ENCODE assay signal across 24 mouse cellular contexts in genomic region chr10:21015196-21015595, GRCm38 (mm10).
DNase-seq lines count a peak whose midpoint lies in the region; ATAC-seq lines count a peak whose summit lies in the region.
"Had no signal": no experiment of that assay in that cellular context is flagged by ENCODE, and none has a peak within 500 bp of the region (broad histone marks: within the 10 kb centered on the region; RNA-seq: fewer than 3 reads in every experiment).

No protein-coding gene starts in this region.

- DNase-seq in 416B (ENCODE audit: low read depth) (peak; percentile 72), adipocyte (ENCODE audit: low spot score) (peak; percentile 9)
- peak; percentile 21 for DNase-seq in fat pad, adult 2 months (ENCODE audit: extremely low read depth, low read depth, low spot score)
- no peak for DNase-seq in adrenal gland, postnatal 10 days
- no peak for DNase-seq in frontal cortex, adult 2 months (ENCODE audit: extremely low spot score in 1 of 2, low spot score in 1 of 2)
- DNase-seq in kidney, postnatal 36 days = no peak
- DNase-seq in c-Kit-positive CD71-positive TER-119-positive erythroid progenitor cells, embryonic 14.5 days (ENCODE audit: low spot score) = no peak
- DNase-seq: adrenal gland, adult 2 months; adrenal gland, postnatal 14 days; adrenal gland, postnatal 36 days; B cell, adult 2 months; cerebellum, adult 11 months; cerebellum, adult 18-20 months; cerebellum, adult 8-10 months; cerebellum, adult 9-11 months; cerebellum, postnatal 14 days; cerebellum, postnatal 36 days; forebrain, postnatal 0 days had no signal

- ATAC-seq in megakaryocyte, adult 5-6 weeks (ENCODE audit: poor library complexity, severe bottlenecking) = peak; percentile 70
- ATAC-seq: activated CD4-positive, CD25-positive, alpha-beta regulatory T cell, adult 4 months; CD4-positive, CD25-positive, alpha-beta regulatory T cell, adult 4 months; forebrain, embryonic 13.5 days; forebrain, embryonic 15.5 days; forebrain, postnatal 0 days; Patski had no signal

Comparison
In these comparisons a context has a peak if more than half of its experiments do, and no peak if none do; other contexts are left out.
1. DNase-seq: peak in 416B (single experiment), adipocyte (single experiment) and fat pad, adult 2 months (single experiment); none in adrenal gland, postnatal 10 days (single experiment), frontal cortex, adult 2 months (0 of 2), kidney, postnatal 36 days (0 of 2) and c-Kit-positive CD71-positive TER-119-positive erythroid progenitor cells, embryonic 14.5 days (single experiment).